Mouse (Mus musculus) T-helper 2 cell (primary cell): ENCODE results near the gene Gm28041.
"Not testable (repeated sequence)": the region's sequence is repeated elsewhere in the genome, so short reads cannot be mapped to it uniquely, and the experiment has no call there.

Experiments
- in situ Hi-C: fragments of 300-600 bp; cut with MboI, MseI; formaldehyde crosslinking; loops from one replicate; pipeline ENCODE4 v1.15.1; 2025; ENCODE audit warnings: high pct_unique_total_duplicates

The Gm28041 gene

DNA sequence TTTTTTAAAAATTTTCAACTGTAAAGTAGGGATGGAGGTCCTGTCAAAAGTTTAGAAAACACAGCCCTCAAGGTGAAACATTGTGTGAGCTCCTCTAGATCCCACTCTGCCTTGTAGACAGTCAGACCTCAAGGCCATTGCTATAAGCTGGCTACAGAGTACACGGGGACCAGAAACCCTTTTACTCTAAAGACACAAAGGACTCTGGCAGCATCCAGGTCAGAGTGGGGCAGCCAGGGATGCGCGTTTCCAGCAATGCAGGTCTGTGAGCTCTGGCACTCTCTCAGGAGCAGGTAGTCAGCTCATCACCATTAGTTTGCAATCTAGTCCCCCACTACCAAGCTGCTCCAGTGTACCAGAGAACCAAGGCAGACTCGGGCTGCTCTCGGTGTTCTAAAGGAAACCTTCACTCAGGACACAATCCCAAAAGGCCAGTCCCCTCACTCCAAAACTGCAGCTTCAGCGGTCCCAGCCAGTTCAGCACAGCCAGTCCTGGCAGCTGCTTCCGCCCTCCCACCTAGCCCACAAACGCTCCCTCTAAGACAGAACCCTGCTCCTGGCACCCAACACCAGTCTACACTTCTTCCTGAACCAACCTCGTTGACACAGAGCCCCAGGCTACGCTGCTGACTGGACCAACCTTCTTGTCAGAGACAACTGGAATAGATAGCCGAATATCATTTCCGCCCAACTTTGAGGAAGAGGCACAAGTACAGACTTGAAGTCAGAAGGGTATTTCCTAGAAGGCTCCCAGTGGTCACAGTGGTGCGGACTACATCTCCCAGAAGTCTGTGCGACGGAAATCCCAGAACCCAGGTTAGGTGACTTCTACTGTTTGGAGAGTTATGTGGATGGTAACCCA lies at the start of gene Gm28041, which contains the start of gene Zfp456:
TSS of gene Gm28041 (minus strand) at position 684 of the 862 bp plus-strand sequence.
TSS of gene Zfp456 (minus strand) at position 761 of the 862 bp plus-strand sequence.
- in situ Hi-C loops = not testable (repeated sequence)

DNA sequence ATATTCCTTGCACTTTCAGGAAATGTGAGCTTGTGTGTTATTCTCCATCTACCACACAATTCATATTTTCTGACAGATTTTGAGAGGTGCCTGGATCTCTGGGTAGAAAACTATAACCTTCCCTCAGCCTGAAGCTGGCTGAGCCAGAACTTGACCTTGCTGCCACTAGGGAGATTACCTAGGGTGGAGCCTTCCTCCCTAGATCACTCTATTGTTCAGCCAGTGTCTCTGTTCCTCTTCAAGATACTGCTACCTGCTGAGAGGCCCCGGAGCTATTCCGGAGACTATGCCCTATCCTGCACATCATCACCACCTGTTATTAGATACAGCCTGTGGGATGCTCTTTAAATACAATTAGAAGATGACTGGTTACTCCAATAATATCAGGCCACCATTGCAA lies 47.0 kb upstream of the Gm28041 start:
- in situ Hi-C loops = not testable (repeated sequence)

DNA sequence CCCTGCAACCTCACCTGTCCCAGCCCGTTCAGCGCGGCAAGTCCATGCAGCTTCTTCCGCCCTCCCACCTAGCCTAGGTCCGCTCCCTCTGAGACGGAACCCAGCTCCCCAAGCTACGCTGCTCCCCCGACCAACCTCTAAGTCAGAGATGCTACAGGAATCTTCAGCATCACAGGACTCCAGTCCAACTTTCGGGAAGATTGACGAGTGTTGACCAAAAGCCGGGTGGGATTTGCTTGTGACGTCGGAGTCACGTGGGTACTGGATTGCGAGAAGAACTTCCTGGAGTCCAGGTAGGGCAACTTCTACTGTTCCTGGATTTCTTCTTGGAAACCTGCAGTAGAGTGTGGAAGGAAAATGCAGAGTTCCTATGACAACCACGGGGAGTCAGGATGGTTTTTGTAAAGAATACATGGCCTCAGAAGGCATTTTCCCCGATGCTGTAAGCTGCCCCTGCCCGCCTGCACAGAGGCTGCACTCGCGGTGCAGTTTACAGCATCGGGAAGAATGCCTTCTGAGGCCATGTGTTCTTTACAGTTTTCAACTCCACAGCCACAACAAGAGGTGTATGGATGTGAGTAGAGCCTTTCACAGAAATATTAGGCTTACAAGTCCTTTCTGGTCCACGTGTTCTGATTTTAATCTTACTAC lies 45.8 kb upstream of the Gm28041 start, which contains the start of gene Zfp459:
TSS of gene Zfp459 (minus strand) at position 212 of the 651 bp plus-strand sequence.
- in situ Hi-C loops = no loop called here

DNA sequence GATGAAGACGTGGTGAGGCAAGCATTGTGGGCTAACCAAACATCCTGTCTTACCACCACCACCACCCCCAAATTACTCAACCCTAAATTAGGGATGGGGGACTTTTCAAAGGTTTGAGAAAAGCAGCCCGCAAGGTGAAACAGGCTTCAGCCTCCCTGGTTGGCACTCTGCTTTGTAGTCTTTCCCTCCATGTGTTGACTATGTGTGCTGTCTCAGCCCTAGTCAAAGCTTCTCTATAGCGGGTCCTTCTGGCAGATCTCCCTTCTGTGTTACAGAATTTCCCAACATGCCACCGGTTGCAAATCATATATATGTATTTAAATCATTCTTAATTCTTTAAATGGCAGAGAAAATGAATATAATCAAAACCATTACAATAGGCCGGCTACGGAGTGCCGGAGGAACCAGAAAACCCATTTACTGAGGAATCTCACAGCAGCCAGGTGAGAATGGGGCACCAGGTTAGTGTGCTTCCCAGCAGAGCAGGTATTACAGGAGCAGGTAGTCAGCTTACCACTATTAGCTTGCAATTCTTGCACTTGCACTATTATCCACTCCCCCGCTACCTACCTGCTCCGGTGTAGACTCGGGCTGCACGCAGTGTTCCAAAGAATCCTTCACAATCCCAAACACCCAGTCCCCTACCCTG lies 45.1 kb upstream of the Gm28041 start:
- in situ Hi-C loops = no loop called here

DNA sequence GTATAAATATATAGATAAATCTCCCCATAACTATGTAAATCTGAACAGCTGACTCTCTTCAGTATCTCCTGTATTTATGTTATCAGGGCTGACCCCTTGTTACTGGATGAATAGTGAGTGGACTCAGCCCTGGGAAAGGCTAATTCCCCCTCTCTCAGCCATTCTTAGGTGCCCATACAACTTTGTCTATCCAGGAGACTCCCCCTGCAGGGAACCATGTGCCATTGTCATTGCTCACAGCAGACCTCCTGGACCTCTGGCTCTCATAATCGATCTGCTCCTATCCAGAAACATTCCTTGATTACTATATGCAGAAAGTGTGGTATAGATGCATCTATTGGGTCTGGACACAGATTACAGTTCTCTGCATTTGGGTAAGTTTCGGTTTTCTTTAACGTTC lies 41.3 kb upstream of the Gm28041 start:
- in situ Hi-C loops = no loop called here

DNA sequence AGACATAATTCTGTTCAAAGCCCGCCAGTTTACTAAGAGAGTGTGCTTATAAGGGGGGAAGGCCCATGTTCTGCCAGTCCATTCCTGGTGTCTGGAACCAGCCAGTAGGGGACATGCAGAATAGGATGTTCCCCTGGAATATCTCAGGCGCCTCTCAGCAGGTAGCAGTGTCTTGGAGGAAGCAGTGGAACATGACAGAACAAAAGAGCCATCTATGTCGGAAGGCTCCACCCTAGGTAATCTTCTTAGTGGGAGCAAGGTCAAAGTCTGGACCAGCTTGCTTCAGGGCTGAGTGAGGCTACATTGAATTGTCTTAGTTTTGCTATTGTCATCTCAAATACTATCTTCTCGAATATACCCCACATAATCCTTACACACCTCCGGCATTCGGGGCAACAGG lies 40.2 kb upstream of the Gm28041 start:
- in situ Hi-C loops = no loop called here

DNA sequence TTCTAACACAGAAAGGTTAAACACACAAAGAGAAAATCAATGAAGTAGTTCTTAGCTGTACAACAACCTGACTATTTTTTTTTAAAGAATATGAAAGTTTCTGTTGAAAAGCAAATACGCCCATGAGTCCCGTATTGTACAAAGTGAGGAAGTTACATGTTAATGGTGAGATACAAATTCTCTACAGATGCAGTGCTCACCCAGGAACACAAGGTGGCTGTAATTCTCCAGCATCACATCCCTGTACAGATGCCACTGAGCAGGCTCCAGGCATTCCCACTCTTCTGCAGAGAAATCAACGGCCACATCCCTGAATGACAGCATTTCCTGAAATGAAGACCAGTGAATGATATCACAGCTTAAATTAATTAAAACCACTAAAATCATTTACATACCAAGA lies 38.1 kb upstream of the Gm28041 start:
- in situ Hi-C loops = not testable (repeated sequence)

DNA sequence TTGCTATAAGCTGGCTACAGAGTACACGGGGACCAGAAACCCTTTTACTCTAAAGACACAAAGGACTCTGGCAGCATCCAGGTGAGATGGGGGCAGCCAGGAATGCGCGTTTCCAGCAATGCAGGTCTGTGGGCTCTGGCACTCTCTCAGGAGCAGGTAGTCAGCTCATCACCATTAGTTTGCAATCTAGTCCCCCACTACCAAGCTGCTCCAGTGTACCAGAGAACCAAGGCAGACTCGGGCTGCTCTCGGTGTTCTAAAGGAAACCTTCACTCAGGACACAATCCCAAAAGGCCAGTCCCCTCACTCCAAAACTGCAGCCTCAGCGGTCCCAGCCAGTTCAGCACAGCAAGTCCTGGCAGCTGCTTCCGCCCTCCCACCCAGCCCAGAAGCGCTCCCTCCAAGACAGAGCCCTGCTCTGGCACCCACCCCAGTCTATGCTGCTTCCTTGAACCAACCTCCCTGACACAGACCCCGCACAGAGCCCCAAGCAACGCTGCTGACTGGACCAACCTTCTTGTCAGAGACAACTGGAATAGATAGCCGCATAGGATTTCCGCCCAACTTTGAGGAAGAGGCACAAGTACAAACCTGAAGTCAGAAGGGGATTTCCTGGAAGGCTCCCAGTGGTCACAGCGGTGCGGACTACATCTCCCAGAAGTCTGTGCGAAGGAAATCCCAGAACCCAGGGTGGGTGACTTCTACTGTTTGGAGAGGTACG lies 23.8 kb upstream of the Gm28041 start, which contains the start of gene Zfp429:
TSS of gene Zfp429 (minus strand) at position 637 of the 721 bp plus-strand sequence.
- in situ Hi-C loops = not testable (repeated sequence)

DNA sequence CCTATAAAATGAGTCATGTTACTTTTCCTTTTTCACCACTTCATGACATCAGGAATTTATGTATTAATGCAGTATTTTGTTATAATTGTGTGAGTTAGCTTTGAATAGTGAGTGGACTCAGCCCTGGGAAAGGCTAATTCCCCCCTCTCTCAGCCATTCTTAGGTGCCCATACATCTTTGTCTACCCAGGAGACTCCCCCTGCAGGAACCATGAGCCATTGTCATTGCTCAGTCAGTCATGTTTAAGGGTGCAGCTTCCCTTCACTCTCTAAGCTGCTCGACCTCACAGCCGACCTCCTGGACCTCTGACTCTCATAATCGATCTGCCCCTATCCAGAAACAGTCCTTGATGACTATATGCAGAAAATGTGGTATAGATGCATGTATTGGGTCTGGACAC lies 722 bp upstream of the Gm28041 start:
- in situ Hi-C loops = not testable (repeated sequence)

DNA sequence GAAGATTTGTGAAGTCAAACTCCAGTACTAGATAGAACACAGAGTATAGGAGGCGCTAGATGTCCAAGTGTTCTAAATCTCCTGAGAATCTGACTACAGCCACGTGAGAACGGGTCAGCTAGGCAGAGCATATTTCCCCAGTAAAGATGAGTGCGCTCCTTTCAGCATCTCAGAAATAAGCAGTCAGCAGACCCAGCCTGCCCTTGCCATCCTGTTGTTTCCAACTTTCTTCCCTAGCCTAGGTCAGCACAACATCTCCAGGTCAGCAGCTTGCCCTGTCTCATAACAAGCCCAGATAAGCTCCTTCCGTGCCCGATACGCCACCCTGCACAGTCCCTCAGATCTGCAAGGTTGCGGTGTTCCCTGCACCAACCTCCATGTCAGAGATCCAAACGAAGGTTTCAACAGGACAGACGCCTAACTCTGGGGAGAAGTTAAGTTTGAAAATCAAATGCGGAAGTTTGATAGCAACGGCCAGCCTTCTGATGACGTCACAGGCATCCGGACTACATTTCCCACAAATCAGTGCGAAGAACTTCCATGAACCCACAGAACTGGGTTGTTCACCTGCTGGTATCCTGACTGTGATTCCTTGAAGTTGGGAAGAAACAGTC lies 15.3 kb downstream of the Gm28041 start, which contains the start of the genes Gm28044 and Zfp953:
TSS of gene Gm28044 (minus strand) at position 406 of the 614 bp plus-strand sequence.
TSS of gene Zfp953 (minus strand) at position 475 of the 614 bp plus-strand sequence.
- in situ Hi-C loops = loop anchor here (10.0 kb wide), 1 partner anchor 165 kb away; the partner anchor contains the start of genes Gm26965 and Zfp87

DNA sequence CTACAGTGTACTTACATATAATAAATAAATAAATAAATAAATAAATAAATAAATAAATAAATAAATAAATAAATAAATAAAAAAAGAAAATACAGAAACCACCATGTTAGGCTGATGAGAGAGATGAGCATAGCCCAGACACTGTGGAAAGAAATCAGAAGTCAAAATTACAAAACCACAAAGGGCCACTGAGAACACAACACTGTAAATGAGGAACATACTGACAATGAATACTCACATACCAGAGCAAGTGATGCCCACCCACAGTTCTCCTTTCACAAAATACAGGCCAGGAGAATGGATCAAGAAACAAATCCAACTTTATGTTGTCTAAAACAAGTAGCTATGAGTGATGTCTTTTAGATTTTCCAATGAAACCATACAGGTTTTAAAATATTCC lies 23.7 kb downstream of the Gm28041 start:
- in situ Hi-C loops = no loop called here

DNA sequence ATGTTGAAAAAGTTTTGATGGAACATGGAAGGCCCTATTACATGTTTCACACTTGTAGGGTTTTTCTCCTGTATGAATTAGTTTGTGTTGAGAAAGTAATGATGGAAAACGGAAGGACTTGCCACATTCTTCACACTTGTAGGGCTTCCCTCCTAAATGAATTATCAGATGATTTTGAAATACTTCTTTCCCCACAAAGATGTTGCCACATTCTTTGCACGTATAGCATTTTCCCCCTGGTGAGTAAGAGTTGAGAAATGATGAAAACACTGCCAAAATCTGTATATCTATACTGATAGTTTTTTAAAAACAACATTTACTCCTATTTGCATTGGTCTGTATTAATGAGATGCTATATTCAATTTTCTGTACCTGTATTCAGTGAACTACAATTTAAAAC lies 32.1 kb downstream of the Gm28041 start:
- in situ Hi-C loops = no loop called here

DNA sequence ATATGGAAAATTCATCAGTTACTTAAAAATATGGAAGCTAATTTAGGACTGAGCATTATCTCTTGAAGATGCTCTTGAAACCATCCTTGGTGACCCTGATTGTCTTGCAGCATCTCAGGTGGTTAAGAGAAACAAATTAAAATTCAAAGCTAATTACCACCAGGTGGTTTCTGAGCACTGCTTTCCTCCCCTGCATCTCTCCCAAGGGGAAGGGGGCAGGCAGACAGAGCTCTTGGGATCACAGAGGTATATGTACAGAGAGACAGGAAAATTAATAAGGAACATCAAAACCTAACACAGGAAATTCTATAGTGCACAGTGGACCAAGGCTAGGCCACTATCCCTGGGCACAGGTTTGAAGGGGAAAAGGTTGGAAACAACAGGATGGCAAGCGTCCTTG lies 42.7 kb downstream of the Gm28041 start:
- in situ Hi-C loops = no loop called here

DNA sequence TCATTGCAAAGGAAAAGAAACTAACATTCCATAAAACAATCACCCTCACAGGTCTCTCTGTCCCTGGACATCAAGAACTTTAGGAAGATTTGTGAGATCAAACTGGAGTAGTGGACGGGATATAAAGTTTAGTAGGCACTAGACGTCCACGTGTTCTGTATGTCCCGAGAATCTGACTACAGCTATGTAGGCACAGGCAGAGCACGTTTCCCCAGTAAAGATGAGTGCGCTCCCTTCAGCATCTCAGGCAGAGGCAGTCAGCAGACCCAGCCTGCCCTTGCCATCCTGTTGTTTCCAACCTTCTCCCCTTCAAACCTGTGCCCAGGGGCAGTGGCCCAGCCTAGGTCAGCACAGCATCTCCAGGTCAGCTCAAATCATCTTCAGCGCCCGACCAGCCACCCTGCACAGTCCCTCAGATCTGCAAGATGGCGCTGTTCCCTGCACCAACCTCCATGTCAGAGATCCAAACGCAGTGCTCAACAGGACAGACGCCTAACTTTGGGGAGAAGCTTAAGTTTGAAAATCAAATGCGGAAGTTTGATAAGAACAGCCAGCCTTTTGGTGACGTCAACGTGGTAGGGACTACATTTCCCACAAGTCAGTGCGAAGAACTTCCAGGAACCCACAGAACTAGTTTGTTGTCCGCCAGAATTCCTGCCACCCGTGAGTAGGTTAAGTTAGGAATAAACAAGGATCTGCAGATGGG lies 43.4 kb downstream of the Gm28041 start, which contains the start of gene Zfp595:
TSS of gene Zfp595 (minus strand) at position 552 of the 706 bp plus-strand sequence.
- in situ Hi-C loops = no loop called here

DNA sequence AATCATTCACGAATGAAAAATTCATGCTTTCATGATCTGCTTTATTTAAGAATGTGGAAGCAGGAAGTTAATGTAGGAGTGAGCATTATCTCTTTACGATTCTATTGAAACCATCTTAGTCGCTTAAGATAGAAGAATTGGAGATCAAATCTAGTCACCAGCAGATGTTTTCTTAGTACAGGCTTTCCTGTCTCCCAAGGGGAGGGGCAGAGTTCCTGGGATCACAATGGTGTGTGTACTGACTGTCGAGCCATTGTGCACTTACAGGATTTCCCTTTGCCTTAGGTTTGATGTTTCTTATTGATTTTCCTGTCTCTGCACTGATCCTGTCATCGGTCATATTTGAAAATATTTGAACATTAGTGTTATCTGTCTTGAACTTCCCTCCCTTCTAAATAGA lies 68.8 kb downstream of the Gm28041 start:
- in situ Hi-C loops = no loop called here

DNA sequence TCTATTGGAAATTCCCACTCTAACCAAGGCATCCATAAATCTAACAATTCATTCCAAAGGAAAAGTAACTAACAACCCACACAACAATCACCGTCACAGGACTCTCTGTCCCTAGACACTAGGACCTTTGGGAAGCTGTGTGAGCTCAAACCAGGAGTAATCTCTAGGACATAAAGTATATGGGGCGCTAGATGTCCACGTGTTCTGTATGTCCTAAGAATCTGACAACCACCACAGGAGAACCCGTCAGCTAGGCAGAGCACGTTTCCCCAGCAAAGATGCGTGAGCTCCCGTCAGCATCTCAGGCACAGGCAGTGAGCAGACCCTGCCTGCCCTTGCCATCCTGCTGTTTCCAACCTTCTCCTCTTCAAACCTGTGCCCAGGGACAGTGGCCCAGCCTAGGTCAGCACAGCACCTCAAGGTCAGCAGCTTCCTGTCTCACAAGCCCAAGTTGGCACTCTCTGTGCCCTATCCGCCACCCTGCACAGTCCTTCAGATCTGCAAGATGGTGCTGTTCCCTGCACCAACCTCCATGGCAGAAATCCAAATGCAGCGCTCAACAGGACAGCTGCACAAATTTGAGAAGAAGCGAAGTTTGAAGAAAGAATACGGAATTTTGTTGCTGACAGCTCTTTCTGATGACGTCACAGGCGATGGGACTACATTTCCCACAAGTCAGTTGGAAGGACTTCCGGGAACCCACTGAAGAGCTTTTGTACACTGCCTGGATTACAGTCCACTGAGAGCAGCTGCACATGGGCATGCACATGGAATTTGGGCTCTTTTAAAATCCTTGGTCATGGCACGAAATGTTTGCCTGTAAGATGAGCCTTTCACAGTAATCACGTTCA lies 69.5 kb downstream of the Gm28041 start, which contains the start of gene Zfp457:
TSS of gene Zfp457 (minus strand) at position 664 of the 851 bp plus-strand sequence.
- in situ Hi-C loops = no loop called here
